Mouse (Mus musculus) Patski (cell line): ENCODE measurements around the gene Zfp467. TPM values are rescaled to one million over a fixed set of nuclear protein-coding genes. Genes with fewer than 3 reads are reported as not detected.
A peak's percentile ranks its signal among the peaks of the same experiment; 100 is the strongest.

Experiments used
- ATAC-seq: fragments of 100-300 bp; one replicate; pipeline ENCODE4 v1.8.0; 2021
- CTCF ChIA-PET: fragments of 350-600 bp; sonication (Branson Sonifier 250); formaldehyde crosslinking; loops from one replicate; lab custom pipeline; 2022; ENCODE audit warnings: inconsistent platforms; lab: Charles Lee
- POLR2A ChIA-PET: fragments of 350-600 bp; sonication (Branson Sonifier 250); formaldehyde crosslinking; loops from one replicate; lab custom pipeline; 2022; ENCODE audit warnings: antibody characterized with exemption, inconsistent platforms; lab: Charles Lee
- DNase-seq: peaks from one replicate; pipeline ENCODE4 v3.0.0-alpha.2; 2011; ENCODE audit warnings: low read depth, low spot score
- H3K27me3 ChIP-seq: fragments of 371-371 bp; one replicate; pipeline ENCODE4 v1.5.1; 2021
- CTCF ChIP-seq: fragments of 100-300 bp; IDR thresholded peaks from one replicate; pipeline ENCODE4 v1.5.1; 2021
- in situ Hi-C: fragments of 300-500 bp; cut with MboI; formaldehyde crosslinking; loops from 3 replicates; pipeline ENCODE4 v1.11.1; 2018; ENCODE audit warnings: low pct_unique_long_range_greater_than_20kb, mixed read lengths
- polyA plus RNA-seq: library from polyadenylated mRNA; unstranded; gene quantifications from one replicate; pipeline ENCODE4 v1.2.3, GENCODE M21; 2021

Zfp467 gene
- polyA plus RNA-seq, 1 experiment from 2014 or later = 30.7 TPM

DNA sequence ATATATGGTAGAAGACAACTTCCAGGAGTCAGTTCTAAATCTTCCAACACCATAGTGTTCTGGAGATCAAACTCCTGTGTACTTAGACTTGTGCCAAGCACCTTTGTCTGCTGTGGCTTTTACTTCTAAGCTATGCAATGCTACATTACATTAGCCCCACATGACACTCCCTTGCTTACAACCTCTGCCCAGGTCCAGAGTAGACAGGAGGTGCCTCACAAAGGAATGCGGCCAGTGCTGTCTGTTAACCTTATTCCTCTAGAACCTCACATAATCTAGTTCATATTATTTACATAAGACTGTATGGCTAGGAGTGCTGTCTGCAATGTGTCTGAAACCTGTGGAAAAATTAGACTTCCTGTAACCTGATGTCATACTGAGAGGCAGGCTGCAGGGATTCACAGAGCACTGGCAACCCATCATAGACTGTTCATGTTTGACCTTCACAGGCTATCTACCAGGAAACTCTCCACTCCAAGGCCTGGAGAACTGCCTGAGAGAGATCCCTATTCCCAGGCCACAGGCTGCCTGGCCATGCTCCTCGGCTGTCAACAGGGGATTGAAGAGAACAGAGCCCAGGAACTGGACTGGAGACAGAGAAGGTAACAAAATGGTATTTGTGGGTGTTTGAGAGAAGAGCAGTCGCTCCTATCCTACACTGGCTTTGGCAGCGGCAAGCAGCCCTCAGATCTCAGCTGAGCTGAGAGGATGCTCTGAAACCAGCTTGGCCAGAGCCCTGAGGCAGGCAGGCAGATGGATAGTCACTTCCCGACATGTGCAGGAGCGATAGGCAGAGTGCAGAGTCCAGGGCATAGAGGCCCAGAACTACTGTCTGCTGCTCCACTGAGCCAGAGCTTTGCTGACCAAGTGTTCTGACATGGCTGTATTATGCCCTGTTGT, 34.2 kb downstream of the Zfp467 start:
- ATAC-seq (no peak), DNase-seq (no peak)
- ChIA-PET POLR2A (interaction anchor here (1.0 to 2.7 kb wide), 2 partner anchors 13 to 24 kb away, joined by 3 to 11 read pairs; no protein-coding TSS in a partner anchor), CTCF (interaction anchor here (1.3 to 4.1 kb wide), 3 partner anchors 10 to 21 kb away, joined by 4 to 13 read pairs (median 6); no protein-coding TSS in a partner anchor)
- H3K27me3 ChIP-seq = no peaks in the 10 kb centered on the region
- no peak for TF ChIP-seq CTCF
- in situ Hi-C loops = no loop called here

DNA sequence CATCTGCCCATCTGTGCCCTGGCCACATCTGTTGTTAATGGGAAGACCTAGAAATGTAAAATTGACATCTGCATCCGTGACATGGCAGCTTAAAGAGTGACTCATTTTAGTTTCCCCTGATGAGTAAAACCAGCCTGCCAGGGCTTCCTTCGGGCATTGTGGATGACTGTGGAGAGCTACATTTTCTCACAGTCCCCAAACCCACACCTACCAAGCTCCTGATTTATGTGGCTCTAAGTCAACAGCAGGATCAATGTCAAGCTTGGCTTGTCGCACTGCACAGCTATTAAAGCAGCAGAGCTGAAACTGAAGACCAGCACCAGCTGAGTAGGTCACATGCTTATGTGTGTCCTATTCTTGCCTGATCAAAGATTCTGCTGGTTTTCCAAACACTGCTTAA, 35.1 kb downstream of the Zfp467 start:
- in situ Hi-C loops = no loop called here
- DNase-seq (no peak), ATAC-seq (peak; percentile 61)
- no peak for TF ChIP-seq CTCF
- no peaks in the 10 kb centered on the region for H3K27me3 ChIP-seq
- ChIA-PET POLR2A (interaction anchor here (1.0 to 2.7 kb wide), 3 partner anchors 13 to 25 kb away, joined by 3 to 11 read pairs (median 5); partner anchors contain the start of gene Krba1), CTCF (interaction anchor here (1.2 to 4.1 kb wide), 3 partner anchors 9 to 22 kb away, joined by 5 to 13 read pairs (median 6); no protein-coding TSS in a partner anchor)

DNA sequence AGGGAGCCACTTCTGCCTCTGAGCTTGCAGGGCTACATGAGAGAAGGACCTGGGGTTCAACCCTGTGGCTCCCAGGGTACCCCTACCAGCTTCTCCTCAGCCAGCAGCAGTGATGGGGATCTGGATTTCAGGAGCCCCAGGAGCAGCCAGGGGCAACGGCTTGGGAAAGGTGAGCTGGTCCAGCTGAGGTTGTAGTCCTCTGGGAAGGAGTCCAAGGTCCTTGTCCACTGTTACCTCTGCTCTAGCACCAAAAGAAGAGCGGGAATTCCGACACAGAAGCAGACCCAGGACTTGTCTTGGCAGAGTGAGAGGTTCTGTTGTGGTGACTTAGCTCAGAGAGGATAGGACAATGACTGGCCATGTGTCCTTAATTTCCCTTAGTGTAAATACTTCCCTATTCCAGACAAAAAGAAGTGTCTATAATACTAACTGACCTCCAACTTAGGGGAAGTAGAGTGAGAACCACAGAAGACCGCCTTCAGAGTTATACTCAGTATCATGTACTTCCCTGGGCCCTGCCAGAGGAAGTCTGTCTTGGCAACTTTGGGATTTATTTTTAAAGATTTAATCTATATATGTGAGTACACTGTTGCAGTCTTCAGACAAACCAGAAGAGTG, 35.8 kb downstream of the Zfp467 start:
- ATAC-seq = no peak
- TF ChIP-seq CTCF = no peak
- ChIA-PET CTCF (interaction anchor here (1.2 to 4.1 kb wide), 2 partner anchors 8 to 12 kb away, joined by 5 to 13 read pairs; no protein-coding TSS in a partner anchor), POLR2A (interaction anchor here (2.3 to 2.7 kb wide), 2 partner anchors 12 to 14 kb away, joined by 5 to 11 read pairs; partner anchors contain the start of gene Krba1)
- no peaks in the 10 kb centered on the region for H3K27me3 ChIP-seq
- in situ Hi-C loops = no loop called here
- DNase-seq = no peak

DNA sequence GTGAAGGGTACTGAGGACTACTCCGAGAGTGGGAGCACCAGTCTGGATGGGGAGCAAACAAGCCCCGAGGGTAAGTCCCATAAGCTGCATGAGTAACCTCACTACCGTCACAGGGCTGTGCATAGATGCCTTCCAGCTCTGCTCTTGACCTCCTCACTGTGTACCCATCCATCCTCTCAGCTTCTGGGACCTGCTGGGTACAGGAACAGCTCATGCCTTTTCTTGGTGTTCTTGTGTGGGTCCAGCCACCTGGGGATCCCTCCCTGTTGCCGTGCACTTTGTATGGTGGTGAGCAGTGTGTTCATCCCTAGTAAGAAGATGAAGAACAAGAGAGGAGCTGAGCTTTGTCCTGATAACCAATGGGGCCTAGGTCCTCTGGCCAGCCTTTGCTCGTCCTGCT, 41.6 kb downstream of the Zfp467 start:
- POLR2A ChIA-PET = no interaction called here

DNA sequence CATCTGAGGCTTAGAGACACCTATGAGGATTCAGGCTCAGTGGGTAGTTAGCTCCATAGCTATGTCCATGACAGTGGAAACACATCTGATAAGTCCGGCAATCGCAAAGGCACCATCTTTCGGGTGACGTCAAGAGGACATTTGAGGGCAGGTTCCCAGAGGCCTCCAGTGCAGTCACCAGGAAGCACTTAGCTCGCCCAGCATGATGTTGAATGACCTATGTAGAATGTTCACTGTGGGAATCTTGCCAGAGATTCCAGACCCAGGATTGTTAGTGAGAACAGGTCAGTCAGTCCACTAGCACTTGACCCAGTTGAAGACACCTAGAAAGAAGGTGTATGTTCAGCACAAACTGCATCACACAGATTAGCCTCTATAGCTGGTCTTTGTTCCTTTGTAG, 45.7 kb downstream of the Zfp467 start:
- DNase-seq (no peak), ATAC-seq (no peak)
- in situ Hi-C loops = no loop called here
- no peaks in the 10 kb centered on the region for H3K27me3 ChIP-seq
- ChIA-PET CTCF (no interaction called here), POLR2A (no interaction called here)
- TF ChIP-seq CTCF = no peak

More for the DNA sequence above, 41.6 kb downstream of the Zfp467 start:
- H3K27me3 ChIP-seq = no peaks in the 10 kb centered on the region
- in situ Hi-C loops = no loop called here
- CTCF ChIA-PET = no interaction called here
- no peak for TF ChIP-seq CTCF
- no peak for ATAC-seq
- no peak for DNase-seq

DNA sequence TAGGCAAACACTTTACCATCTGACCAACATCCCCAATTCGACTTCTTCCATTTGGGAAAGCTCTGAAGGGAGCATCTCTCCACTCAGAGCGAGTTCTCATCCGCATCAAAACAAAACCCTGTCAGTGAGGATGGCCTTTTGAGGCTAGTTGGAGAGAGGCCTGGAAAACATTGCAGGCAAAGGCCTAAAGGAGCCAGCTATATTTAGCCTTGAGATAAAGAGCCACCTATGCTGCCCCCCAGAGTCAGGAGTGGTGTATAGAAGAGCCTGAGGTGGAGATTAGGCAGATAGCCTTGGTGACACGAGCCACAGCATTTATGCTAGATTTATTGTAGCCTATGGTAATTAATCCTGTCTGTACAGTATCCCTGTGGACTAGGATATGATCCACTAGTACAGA, 48.3 kb downstream of the Zfp467 start:
- ATAC-seq = no peak

DNA sequence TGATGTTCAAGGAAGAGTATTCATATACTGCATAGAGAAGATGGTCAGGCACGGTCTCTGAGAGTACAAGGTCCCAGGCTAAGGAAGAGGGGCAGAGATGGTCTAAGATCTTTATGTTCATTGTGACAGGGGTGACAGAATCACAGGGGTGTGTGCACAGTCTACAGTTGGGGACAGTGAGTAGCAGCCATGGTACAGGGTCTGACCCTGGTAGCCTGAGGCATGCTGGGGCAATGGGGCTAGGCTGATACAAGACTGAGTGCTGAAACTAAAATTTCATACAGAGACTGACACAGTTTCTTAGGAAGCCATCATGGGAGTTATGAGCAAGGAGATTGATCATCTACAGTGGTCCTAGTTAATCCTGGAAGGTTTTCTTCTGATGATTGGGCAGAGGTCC, 48.9 kb downstream of the Zfp467 start:
- ChIA-PET CTCF (interaction anchor here (0.9 to 2.5 kb wide), 4 partner anchors 13 to 173 kb away, joined by 3 to 13 read pairs (median 3); no protein-coding TSS in a partner anchor), POLR2A (interaction anchor here (1.3 to 3.2 kb wide), 2 partner anchors 13 to 48 kb away, joined by 5 to 13 read pairs; partner anchors contain the start of gene Zfp467)
- TF ChIP-seq CTCF = no peak
- in situ Hi-C loops = no loop called here
- DNase-seq = no peak
- no peak for ATAC-seq
- peaks cover 18% of the 10 kb centered on the region for H3K27me3 ChIP-seq

More for the DNA sequence above, 48.3 kb downstream of the Zfp467 start:
- in situ Hi-C loops = no loop called here
- POLR2A ChIA-PET = interaction anchor here (1.8 kb wide), 1 partner anchor 13 kb away, joined by 11 read pairs; no protein-coding TSS in a partner anchor
- TF ChIP-seq CTCF = no peak
- CTCF ChIA-PET = interaction anchor here (1.3 to 2.5 kb wide), 2 partner anchors 12 to 32 kb away, joined by 3 to 13 read pairs; no protein-coding TSS in a partner anchor
- DNase-seq = no peak
- H3K27me3 ChIP-seq = peaks cover 12% of the 10 kb centered on the region

DNA sequence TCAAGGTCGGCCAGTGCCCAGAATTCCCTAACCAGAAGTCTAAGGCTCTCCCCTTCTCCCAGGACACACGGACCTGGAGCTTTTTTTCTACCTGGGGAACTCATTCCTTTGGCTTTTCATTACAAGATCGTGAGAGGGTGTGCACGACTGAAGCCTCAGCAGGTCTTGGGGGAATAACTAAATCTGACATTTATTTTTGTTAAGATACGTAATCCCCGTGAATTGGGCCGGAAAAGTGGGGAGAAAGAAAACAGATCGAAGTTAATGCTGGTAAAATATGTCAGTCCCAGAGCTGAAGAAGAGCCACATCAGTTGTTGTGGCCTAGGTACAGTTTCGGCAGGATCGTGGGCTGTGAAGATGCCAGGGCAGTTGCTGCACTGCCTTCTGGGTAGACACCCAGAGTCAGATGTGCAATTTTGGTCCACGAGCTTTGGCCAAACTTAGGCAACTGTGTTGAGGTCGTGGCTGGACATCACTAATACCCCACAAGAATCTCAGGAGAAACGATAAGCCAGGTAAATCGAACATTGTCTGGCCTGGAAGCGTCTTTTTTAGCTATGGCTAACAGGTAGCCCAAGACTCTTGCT, 49.5 kb downstream of the Zfp467 start:
- H3K27me3 ChIP-seq = peaks cover 23% of the 10 kb centered on the region
- CTCF ChIA-PET = interaction anchor here (0.9 to 1.0 kb wide), 2 partner anchors 22 to 172 kb away, joined by 3 read pairs; no protein-coding TSS in a partner anchor
- no peak for TF ChIP-seq CTCF
- POLR2A ChIA-PET = interaction anchor here (0.9 to 3.2 kb wide), 3 partner anchors 10 to 49 kb away, joined by 5 to 13 read pairs (median 5); partner anchors contain the start of gene Zfp467
- no peak for DNase-seq
- peak; percentile 13 for ATAC-seq
- in situ Hi-C loops = no loop called here

DNA sequence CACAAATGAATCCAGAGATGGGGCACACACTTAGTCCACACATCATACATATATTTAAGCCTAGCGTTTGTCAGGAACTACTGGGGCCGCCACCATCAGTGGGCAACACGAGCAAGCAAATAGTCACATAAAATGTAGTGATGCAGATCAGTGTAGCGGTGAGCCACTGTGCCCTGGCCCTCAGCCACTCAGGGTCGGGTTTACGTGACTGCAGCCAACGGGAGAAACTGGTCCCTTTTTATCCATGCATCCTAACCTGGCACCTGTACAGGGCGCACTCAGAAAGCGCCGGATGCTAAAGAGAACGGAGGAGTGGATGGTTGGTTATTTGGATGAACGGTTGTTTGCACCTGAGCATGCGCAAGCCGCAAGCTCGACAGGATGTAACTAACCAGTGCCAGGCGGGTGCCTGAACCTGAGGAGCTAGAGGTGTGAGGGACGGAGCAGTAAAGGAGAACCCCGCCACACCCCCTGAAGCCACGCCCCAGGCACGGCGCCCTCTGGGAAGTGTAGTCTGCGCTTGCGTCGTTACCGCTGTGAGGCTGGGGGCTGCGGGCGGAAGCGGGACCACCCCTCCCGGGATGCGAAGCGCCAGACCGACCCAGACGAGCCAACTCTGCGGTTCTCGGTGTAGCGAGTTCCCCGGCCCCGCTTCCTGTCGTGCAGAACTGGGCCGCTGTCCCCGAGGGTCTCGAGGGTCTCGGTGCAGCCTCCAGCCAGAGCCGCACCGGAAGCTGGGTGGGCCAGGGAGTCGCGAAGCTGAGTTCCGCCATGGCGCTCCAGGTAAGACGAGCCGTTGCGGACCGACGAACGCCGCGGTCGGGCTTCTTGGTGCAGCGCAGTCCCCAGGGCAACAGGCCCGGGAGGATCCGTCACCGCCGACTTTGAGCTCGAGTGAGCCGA, 50.3 kb downstream of the Zfp467 start, which contains the start of gene Krba1:
TSS of gene Krba1 (plus strand) at position 482 of the 903 bp plus-strand sequence.
- CTCF ChIA-PET = interaction anchor here (1.0 kb wide), 1 partner anchor 23 kb away, joined by 3 read pairs; no protein-coding TSS in a partner anchor
- DNase-seq (no peak), ATAC-seq (peak; percentile 91)
- POLR2A ChIA-PET = interaction anchor here (0.9 to 3.2 kb wide), 3 partner anchors 10 to 50 kb away, joined by 5 to 13 read pairs (median 5); partner anchors contain the start of gene Zfp467
- peaks cover 26% of the 10 kb centered on the region for H3K27me3 ChIP-seq
- TF ChIP-seq CTCF = no peak
- in situ Hi-C loops = no loop called here
